Mouse (Mus musculus) layer of hippocampus, postnatal 14 days (tissue): ENCODE results near the gene Papln. TPM values are rescaled to one million over a fixed set of nuclear protein-coding genes. Genes with fewer than 3 reads are reported as not detected.

Experiments used
- DNase-seq, 2 experiments: peaks; one replicate each; pipeline ENCODE4 v3.0.0; 2021 to 2022; ENCODE audit warnings: low spot score in 2 of 2, mixed read lengths in 1 of 2
- total RNA-seq, 2 experiments: library from RNA; stranded (reverse); gene quantifications; 2 replicates each; pipeline ENCODE4 v1.2.3; 2021

Papln gene
- total RNA-seq, 2 experiments from 2014 or later, result 1.4 to 3.7 TPM

GRCm38 (mm10) chr12:83765965-83766603 is 2.6 kb downstream of the Papln start:
- DNase-seq, result no peak

GRCm38 (mm10) chr12:83767833-83768232 is 4.4 kb downstream of the Papln start:
- DNase-seq, result no peak

GRCm38 (mm10) chr12:83768235-83768899 is 4.9 kb downstream of the Papln start:
- DNase-seq, result no peak

- no peak for DNase-seq
Observed at GRCm38 (mm10) chr12:83770418-83771256, 7.2 kb downstream of the Papln start.

GRCm38 (mm10) chr12:83775621-83776020 is 12.2 kb downstream of the Papln start:
- no peak for DNase-seq

- no peak for DNase-seq
Observed at GRCm38 (mm10) chr12:83776766-83777165, 13.3 kb downstream of the Papln start.

GRCm38 (mm10) chr12:83780181-83780580 is 16.7 kb downstream of the Papln start:
- no peak for DNase-seq

GRCm38 (mm10) chr12:83781204-83781603 is 17.8 kb downstream of the Papln start:
- DNase-seq, result no peak

GRCm38 (mm10) chr12:83781640-83782278 is 18.3 kb downstream of the Papln start:
- no peak for DNase-seq

GRCm38 (mm10) chr12:83782669-83783068 is 19.2 kb downstream of the Papln start:
- no peak for DNase-seq

- no peak for DNase-seq
Observed at GRCm38 (mm10) chr12:83785305-83785704, 21.9 kb downstream of the Papln start.

- no peak for DNase-seq
Observed at GRCm38 (mm10) chr12:83789051-83789780, 25.8 kb downstream of the Papln start.

GRCm38 (mm10) chr12:83789781-83790140 is 26.3 kb downstream of the Papln start:
- DNase-seq, result no peak

GRCm38 (mm10) chr12:83790749-83791148 is 27.3 kb downstream of the Papln start:
- DNase-seq, result no peak

GRCm38 (mm10) chr12:83791737-83792136 is 28.3 kb downstream of the Papln start:
- peak; percentile 66 to 67 for DNase-seq

GRCm38 (mm10) chr12:83792706-83793410 is 29.4 kb downstream of the Papln start:
- no peak for DNase-seq

- DNase-seq, result no peak
Observed at GRCm38 (mm10) chr12:83795051-83795450, 31.6 kb downstream of the Papln start.

- DNase-seq, result no peak
Observed at GRCm38 (mm10) chr12:83795586-83795985, 32.2 kb downstream of the Papln start.

GRCm38 (mm10) chr12:83798313-83798712 is 34.9 kb downstream of the Papln start:
- no peak for DNase-seq

- DNase-seq, result peak in 1 of 2 experiments; percentile 61
Observed at GRCm38 (mm10) chr12:83800943-83801342, 37.5 kb downstream of the Papln start.
